Mouse (Mus musculus): Measurements from ENCODE around the gene Cntn1.

The Cntn1 gene

DNA sequence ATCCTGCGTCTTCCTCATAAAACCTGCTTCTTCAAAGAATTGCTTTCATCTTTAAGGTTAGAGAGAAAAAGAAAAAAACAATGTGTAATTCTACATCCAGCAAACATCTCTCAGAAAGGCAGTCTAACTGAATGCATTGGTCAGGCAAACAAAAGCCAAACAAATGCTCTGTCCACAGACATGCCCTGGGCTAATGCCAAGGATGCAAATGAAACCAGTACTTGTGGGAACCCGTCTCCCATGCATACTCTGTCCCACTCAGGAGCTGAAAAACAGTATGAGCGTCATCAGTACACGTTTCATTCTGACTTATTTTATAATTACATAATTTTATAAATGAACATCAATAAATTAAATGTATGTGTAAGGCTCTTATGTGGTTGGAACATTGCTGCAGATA lies 91.0 kb downstream of the Cntn1 start:
- DNase-seq: peak; percentile 44 to 70

DNA sequence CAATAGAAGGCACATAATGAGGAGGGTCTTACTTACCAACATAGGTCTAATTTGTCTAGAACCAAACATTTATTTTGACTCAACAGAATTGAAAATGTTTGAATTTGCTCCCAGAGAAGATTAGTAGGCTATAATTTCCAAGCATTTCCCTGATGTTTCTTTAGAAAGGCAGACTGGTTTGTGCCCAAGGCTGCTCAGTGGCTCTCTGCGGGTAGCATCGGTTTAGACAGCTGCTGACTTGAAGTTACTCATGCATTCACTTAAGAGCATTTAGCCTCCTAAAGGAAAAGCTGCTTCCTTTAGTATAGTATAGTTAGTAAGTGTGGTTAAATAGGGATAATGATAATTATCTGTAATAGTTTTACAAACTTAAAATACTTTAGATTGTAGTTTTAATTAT lies 104.0 kb downstream of the Cntn1 start:
- no peak for DNase-seq

DNA sequence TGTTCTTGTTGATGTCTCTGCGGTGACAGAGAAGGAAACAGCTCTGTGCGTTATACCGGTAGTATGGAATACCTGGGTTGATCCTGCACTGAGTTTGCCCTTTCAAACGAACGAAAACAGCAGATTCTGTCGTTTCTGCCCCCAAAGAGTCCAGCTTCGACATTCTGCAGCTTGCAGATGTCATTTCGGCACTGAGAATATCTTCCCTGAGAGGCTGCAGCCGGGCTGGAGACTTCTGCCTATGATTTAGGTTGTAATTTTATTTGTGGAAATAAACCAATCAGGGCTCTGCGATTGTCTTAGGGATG lies 109.8 kb downstream of the Cntn1 start:
- peak in 1 of 2 experiments; percentile 43 for DNase-seq

DNA sequence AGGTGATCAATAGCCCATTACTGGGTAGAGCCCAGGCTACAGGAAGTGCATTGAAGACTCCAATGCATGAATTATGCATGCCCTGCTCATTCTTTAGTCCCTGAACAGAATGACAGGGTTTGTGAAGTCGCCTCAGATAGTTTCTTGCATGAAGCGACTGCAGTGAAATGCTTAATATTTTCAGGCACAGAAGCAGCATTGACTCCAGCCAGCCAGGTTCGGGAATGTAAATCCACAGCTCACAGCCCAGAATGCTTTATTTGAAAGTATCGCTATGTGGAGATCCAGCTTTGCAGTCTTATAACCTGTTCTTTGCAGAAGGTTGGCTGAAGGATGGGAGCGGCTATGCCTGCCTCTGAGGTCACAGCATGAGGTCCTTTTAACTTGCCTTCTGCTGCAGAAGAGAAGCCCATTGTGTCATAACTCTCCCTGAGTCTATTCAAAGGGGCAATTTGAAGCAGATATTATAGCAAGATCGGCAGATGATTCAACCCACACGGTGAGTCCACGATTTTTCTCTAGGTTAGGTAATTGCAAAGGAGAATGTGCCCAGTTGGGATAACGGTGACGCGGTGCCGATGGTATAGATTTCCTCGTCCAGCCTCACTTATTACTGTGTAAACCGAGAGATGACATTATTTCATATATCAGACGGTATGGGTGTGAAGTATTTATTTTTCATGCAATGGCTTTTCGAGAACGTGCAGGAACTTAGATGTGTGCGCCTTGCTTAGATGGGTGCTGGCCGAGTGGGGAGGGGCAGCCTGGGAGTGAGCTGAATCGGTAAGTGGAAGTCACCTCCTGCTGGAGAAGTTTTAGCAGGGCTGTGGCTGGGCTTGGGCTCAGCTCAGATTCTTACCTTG lies 110.4 kb downstream of the Cntn1 start:
- DNase-seq: peak; percentile 70 to 76

DNA sequence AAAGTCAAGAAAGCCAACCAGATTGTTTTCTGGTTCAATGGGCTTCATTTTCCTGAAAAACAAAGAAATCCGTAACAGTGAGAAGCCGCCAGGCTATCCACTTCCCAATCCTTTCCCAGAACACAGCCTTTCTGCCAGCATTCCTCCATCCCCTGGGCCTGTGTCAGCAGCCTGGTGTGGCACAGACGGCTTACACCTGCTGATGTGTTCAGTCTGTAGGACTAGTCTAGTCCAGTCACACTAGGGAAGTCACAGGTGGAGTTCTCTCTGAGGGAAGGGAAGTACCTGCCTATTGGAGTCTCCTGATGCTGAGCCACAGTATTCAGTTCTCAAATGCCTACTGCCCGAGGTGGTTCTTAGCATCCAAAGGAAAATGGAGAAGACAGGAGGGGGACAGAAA lies 111.9 kb downstream of the Cntn1 start:
- peak; percentile 49 to 58 for DNase-seq

DNA sequence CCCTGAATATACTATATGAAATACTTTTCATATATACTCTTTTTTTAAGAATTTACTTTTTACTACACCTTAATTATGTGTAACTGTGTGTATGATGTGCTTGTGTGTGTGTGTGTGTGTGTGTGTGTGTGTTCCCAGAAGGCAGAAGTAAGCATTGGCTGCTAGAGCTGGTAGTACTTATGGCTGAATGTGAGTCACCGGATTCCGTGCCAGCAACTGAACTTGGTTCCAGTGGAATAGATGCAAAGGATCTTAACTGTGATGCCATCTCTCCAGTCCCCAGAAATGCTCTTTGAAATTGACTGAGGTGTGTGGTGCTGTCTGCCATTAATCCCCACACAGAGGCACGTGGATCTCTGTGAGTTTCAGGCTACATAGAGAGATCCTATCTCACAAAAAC lies 113.2 kb downstream of the Cntn1 start:
- DNase-seq: peak; percentile 56 to 76

DNA sequence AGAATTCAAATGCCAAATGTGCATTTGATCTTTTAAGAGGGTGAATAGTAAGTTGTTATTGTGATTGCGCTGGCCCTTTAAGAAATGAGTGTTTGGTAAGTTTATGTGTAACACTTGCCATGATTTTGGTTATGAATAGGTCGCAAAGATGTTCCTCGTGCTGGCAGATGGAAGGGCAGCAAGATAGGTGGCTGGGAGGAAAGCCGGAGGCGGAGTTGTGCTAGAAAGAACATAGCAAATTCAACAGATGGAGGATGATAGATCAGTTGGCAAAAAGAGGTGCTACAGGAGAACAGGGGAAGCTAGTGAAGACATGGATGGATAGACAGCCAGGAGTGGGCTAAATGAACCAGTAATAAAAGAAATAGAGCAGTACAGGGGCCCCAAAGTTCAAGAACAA lies 115.3 kb downstream of the Cntn1 start:
- DNase-seq: peak; percentile 68 to 78

DNA sequence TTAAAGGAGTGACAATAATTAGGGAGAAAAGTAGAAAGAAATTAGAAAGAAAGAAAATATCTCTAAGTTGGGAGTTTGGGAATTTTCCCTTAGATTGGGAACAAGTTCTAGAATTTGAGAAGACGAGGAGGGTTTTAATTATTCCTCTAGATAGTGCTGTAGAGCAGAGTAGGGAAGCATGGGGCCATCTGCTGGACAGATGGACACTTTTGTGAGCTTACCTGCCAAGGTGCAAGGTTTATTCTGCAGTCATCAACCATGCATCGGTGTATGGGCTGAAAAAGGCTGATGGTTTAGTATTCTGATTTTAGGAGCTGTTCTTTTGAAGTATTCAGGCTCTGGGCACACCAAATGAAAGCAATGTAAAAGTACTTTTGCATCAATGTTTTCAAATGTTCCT lies 124.8 kb downstream of the Cntn1 start:
- DNase-seq: peak; percentile 59 to 74

DNA sequence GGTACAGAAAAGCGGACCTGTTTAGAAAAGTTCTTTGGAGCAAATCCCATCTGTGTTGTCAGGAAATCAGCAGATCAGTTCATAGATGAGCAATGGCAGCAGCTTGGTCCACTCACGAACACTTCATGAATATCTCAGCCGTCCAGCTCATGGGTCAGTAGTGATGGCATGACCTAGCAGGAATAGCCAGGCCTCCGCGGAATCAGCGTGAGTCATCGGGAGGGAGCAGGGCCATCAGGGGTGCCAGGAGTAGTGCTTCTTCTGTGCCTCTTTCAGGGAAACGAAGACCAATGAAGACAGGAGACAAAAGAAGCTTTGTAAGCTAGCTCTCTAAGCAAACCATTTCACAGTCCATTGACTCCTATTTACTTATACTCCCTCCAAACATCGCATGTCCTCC lies 126.4 kb downstream of the Cntn1 start:
- peak in 1 of 2 experiments; percentile 37 for DNase-seq

DNA sequence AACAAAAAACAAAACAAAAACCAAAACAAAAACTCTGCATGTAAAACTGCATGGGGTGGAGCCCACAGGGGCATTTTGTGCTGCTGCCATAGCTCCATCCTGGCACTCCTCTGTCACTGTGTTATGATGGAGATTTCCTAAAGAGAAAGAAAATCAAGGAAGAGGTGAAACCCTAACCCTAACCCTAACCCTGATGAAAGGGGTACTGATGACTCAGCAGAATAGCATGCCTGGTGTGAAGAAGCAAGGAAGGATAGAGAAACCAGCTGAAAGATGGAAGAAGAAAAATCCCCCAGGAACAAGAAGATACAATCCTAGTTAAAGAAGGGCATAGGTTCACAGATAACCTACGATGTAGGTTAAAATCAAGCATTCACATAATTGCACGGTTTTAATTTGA lies 134.5 kb downstream of the Cntn1 start:
- no peak for DNase-seq

DNA sequence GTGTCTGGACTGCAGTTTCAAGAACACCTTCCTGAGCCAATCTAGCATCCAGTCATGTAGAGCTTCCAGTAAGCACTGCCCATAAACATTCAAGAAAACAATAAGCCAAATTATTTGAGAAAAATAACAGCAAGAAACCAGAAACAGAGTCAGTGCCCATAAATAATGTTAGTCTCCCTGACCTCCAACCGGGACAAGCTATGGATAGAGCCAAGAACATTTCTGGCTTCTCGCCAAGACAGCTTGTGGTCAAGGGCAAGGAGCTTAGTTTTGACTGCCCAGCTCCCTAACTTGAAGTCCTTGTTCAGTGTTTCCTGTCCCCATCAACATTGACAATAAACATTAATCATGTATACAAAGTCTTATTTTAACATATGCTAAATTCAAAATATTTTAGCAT lies 139.0 kb downstream of the Cntn1 start:
- DNase-seq: peak; percentile 57 to 72

DNA sequence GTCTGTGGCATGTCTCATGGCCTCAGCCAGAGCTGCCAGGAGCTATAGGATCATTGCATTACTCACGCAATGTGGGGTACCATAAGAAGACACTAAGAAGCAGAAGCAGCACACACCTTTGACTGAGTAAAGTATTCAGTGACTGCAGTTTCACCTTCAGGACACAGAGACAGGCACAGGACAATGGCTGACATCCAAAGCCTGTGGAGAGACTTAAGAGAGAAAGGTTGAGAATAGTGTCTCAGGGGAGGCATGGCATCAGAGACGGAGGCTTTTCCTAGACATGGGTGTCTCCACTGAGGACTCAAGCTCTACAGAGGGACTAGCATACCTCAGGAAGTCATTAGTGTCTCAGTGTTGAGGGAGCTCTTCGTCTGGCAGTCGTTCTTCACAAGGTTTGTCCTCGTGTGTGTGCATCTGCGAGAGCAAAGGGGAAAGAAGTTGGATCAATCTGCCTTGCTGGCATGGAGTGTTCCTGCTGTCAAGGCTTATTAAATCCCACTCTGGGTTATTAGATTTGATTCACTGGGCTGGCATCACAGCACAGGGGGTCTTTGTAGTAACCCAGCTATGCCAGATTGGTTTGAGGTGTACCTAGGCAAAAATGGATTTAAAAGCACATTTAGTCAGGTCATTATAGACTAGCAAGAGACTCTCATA lies 149.5 kb downstream of the Cntn1 start:
- DNase-seq: peak; percentile 22 to 37

DNA sequence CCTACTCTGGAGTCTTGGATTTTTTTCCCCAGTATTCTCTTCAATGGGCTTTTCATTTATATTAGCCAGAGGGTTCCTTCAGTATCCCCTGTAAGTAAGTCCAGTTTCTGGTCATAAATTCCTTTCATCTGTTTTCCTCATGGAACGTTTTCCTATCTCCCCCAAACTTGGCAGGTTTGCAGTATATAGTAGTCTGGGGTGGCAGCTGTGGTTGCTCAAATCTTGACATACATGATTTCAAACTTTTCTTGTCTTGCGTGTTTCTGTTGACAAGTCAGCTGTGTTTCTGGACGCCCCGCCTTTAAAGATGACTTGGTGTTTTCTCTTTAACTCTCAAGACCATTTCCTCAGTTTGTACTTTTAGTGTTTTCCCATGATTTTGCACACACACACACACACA lies 155.7 kb downstream of the Cntn1 start:
- DNase-seq: no peak

DNA sequence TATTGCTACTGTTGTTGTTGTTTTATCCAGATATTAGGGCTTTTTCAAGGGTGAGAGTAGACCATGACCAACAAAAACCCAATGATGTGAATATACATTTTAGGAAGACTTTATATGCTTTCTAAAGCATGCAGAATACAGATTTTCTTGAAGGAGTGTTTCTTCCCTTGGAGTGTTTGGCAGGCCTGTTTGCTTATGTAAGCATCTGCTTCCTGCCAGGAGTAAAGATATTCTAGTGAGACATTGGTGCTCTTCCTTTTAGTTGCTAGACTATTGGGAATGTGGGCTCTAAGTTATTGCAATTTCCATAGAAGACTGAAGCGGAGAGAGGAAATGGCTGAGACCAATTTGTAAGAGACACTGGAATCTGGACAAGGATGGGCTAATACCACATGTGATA lies 158.8 kb downstream of the Cntn1 start:
- no peak for DNase-seq

DNA sequence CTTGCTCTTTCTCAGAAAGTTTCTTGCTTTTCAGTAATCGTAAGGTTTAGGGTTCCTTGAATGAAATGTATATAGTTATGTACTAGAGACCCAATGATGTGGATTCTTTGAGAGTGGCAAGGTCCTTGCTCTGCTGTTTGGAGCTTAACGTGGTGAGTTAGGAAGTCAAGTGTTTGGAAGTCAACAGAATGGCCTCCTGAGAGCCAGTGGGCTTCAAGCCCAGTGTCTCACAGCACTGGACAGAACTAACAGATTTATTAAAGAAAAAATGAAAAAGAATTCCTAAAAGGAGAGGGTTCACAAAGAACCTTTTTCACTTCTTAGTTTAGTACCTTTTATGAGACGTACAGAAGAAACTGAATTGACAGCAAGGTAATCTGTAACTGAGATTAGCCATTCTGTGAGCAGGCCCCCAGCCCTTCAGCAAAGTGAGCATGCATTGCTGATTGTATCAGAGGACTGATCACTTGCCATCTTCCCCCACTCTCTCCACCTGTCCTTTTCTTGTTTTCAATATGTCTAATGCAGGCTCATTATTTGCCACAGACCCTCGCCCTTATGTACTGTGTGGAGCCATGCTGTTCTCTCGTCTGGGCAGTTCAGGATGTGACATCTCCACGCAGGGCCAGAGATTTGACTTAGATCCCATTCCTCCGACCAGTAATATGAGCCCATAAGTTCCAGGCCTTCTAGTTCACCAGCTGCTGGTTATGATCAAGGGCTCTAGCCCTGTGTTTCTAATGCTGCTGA lies 159.7 kb downstream of the Cntn1 start:
- no peak for DNase-seq

DNA sequence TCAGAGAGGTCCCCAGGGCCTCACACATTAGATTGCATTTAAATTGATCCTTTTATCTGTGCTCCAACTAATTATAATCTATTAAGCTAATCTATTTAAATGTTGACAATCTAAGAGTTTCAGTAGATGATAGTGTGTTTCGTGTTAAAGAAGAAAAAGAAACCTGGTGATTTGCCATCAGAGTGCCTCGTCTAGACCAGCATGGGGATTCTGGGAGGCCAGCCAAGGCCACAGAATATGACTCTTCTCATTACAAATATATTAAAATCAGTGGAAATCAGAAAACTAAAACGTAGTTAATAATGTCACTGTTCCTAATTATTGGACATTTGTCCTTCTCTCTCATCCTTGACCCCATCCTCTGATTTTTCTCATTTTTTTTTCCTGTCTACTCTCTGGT lies 164.9 kb downstream of the Cntn1 start:
- DNase-seq: peak; percentile 35 to 67

DNA sequence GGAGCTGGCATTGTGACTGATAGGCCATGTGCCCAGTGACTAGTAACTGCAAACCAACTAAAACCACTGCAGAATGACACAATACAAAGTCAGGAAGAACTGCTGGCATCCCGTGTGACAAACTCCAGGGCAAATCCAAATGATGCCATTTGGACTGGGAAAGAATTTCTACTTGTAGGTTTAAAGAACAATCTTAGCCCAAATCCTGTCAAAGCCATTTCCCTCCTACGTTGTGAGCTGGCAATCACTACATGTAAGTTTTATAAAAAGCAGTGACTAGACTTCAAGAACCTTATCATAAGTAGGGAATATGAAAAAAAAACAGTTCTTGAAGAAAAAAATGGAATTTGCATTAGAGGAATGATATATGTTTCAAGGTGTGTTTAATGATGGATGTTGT lies 170.5 kb downstream of the Cntn1 start:
- DNase-seq: no peak

DNA sequence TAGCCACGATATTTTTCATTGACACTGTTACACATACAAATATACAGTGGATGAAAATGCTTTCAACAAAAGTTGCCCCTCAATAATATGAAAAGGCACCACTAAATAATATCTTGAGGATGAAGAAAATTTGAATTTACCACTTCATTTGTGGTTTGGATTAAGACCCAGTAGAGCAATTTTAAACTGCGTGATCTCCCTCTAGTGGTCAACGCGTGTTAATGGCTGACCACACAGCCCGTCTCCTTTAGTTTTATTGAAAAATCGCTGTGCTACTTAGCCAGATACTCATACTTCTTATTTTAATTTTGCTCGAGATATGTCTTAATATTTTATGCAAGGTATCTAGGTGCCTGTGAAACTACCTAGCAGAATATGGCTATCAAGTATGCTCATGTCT lies 180.4 kb downstream of the Cntn1 start:
- DNase-seq: peak in 1 of 2 experiments; percentile 48

DNA sequence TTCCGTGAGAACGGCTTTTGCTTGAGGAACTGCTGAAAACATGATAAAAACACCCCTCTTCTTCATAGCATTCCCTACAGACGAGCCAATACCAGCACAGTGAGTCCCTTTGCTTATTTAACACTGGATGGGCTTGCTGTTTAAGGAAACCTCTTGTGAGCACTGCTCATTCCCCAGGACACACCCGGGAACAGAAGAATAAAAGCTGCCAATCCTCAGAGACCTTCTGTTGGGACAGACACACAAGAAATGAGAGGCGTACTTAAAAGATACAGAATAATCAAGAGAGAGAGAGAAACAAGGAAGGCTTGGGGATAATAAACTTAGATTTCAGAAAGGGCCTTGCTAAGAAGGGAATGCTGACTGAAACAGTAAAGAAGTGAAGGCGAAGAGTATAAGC lies 184.9 kb downstream of the Cntn1 start:
- DNase-seq: no peak

DNA sequence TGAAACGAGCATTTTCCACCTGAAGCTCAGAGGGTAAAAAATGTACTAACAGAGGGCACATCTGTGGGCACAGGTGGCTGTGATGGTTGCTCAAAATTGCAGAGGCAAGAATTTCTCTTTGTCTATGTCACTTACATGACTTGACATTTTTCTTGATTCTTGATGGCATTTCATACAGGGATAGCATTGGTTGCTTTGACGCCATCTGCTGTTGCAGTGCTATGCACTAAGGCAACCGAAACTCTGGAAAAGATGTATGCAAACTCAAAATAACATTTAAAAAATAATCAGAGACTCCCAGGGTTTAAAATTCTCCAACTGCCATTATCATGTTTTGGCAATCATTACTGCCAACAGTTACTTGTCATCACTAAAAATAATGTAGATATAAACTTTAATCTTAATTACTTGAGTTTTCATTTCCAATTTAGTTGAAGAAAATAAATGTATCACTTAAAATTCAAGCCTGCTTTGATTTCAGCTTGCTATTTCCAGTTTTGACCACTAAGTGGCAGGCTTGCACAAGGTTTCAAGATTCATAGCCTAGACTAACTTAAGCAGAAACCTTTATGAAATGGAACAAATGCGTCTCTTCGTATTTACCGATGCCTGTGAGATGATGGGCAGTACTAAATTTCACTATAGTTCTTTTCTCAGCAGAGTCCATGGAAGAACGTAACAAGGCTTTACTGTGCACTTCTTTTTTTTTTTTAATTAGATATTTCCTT lies 214.2 kb downstream of the Cntn1 start:
- DNase-seq: peak; percentile 34 to 68

DNA sequence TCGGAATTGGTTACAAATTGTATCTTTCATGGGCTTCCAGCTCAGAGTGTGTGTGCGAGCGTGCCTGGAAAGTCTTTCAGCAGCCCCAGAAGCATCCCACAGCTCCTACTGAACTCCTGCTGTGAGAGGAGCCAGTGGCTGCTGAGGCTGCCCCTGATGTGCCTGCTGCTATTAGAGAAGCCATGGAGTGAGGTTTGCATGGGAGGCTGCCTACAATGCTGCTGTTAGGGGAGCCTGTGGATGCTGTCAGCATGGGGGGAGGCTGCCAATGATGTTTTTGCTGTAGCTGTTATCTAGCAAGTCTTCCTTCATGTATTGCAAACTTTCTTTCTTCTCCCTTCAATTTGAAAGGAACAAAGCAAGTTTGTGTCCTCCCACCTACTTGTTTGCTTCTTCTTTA lies 217.4 kb downstream of the Cntn1 start:
- no peak for DNase-seq

DNA sequence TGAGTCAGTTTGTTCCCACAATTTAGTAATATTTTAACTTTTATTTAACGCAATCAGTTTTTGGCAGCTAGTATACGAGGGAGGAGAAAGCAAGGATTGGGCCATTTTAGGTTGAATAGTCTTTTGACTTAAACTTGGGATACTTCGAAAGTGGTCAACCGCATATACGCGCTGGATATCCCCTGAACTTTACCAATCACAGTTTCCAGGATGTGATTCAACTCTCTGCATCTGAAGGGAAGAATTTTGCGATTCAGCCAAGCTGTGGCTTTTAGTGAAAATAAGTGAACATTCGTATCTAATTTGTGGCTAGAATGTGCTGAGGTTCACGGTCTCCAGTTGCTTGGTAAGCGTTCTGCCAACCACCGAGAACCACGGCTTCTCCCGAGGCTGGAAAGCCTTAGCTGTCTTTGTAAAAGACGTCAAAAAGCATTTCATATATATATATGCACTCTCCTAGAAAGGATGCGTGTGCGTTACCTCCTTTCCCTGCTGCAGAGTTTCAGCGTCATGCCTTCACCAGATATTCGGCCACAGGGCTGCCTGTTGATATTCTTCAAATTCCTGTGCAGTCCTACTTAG lies 217.9 kb downstream of the Cntn1 start:
- DNase-seq: no peak
